Mouse (Mus musculus) gastrocnemius, adult 2 months (tissue): ENCODE measurements at regions not wholly inside any gene's neighbourhood (a gene's known extent, or its start where the extent isn't known, plus 50 kb on each side); places are given as distances from the start of the nearest gene placed in this dataset.
A peak's percentile ranks its signal among the peaks of the same experiment; 100 is the strongest.

ENCODE experiments used
- DNase-seq: peaks from one replicate; pipeline ENCODE4 v3.0.0; 2022
- H3K27ac ChIP-seq: fragments of 200-600 bp; 2 replicates; pipeline ENCODE4 v1.8.1; 2022; ENCODE audit warnings: mild to moderate bottlenecking
- H3K4me3 ChIP-seq: fragments of 200-600 bp; 2 replicates; pipeline ENCODE4 v1.8.1; 2022; ENCODE audit warnings: mild to moderate bottlenecking, moderate library complexity
- CTCF ChIP-seq: fragments of 200-600 bp; IDR thresholded peaks from 2 replicates; pipeline ENCODE4 v1.8.1; 2022; ENCODE audit warnings: antibody characterized with exemption, mild to moderate bottlenecking, moderate library complexity
- intact Hi-C: fragments of 180-260 bp; cut with DNase I; formaldehyde crosslinking; loops from one replicate; pipeline ENCODE4 v1.15.1; 2025

DNA sequence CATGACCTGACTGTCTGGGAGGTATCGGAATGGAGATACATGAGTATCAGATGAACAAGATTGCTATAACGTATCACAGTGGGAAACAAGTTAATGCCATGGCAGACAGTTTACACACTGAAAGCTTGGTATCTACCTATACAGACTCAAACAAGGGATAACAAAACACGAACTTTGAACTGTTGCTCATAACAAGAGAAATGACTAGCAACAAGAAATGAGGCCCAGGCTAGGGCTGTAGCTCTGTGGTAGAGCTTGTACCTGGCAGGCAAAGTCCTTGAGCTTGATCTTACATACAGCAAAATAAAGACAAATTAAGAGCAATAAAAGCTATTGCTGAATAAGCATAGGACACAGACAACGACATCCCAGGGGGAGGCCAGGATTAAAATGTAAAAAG, 172.4 kb upstream of the Pln start:
- no peak overlapping the region for H3K4me3 ChIP-seq
- DNase-seq: no peak
- intact Hi-C loops: no loop called here
- no peak for TF ChIP-seq CTCF
- H3K27ac ChIP-seq: no peak overlapping the region

DNA sequence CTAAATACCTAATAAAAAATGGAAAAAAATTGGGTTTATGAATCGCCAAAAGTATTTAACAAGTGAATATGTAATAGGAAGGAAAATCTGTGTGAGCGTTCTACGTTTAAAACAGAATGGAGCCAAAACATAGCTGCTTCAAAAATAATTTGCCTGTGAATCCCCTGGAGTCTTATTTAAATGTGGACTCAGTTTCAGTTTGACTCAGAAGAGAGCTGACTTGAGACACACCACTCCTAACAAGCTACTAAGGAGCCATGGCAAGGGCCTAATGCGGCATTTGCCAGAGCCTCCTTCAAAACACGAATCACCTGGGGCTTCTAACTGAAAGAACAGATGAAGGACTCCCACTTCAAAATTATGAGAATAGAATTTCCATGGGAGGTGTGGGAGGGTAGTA, 169.7 kb upstream of the Pln start:
- intact Hi-C loops: no loop called here
- H3K27ac ChIP-seq: no peak overlapping the region
- H3K4me3 ChIP-seq: no peak overlapping the region
- no peak for DNase-seq
- TF ChIP-seq CTCF: no peak

- no peak overlapping the region for H3K27ac ChIP-seq
- no peak for DNase-seq
- no peak for TF ChIP-seq CTCF
- H3K4me3 ChIP-seq: no peak overlapping the region
- intact Hi-C loops: no loop called here
Observed at GRCm38 (mm10) chr10:53174038-53174564, 163.4 kb upstream of the Pln start.

DNA sequence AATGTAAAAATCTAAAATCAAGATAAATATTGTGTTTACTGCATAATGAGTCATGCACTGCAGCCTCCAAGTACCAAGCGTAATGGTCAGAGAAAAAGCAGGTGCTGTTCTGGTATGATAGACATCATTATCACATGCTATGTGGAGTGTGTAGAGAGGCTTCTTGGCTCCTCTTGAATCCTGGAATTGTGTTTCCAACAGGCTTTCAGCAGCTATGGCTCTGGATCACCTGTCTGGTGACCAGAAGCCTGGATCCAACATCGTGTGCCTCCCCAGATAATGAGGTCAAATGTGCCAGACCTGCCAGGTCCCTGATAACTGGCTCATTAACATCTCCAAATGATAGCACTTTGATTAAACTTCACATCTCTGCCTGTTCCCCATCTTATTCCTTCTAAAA, 161.5 kb upstream of the Pln start:
- TF ChIP-seq CTCF: no peak
- no peak for DNase-seq
- intact Hi-C loops: no loop called here
- H3K27ac ChIP-seq: no peak overlapping the region; the same call in 1 of the 2 replicates
- no peak overlapping the region for H3K4me3 ChIP-seq

- H3K4me3 ChIP-seq: no peak overlapping the region
- intact Hi-C loops: no loop called here
- peak overlapping the region; percentile 77 for H3K27ac ChIP-seq
- no peak for DNase-seq
- no peak for TF ChIP-seq CTCF
Observed at GRCm38 (mm10) chr10:53178561-53178960, 158.9 kb upstream of the Pln start.

GRCm38 (mm10) chr10:53179109-53179508, 158.4 kb upstream of the Pln start:
- Histone ChIP-seq H3K27ac (peak overlapping the region; percentile 77), H3K4me3 (no peak overlapping the region)
- intact Hi-C loops: no loop called here
- peak; percentile 19 for DNase-seq
- TF ChIP-seq CTCF: no peak

DNA sequence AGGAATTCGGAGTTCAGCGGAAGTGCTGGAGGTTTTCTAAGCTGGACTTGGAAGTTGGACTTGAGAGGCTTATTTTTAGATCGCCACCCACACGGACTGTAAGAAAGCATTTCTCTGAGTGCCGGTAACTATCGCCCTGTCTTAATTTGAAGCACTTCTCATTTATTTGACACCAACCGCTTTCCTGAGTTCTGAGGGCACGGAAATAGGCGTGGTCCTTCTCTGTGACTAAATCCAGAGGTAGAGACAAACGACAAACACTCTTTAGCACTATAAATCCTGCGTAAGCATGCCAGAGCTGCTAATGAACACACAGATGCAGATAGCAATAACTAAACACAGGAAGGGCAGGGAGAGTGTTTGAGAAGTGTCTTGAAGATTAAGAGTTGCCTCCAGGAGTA, 156.7 kb upstream of the Pln start:
- Histone ChIP-seq H3K4me3 (peak overlapping the region; percentile 51), H3K27ac (peak overlapping the region; percentile 62)
- intact Hi-C loops: no loop called here
- peak; percentile 18 for DNase-seq
- no peak for TF ChIP-seq CTCF

DNA sequence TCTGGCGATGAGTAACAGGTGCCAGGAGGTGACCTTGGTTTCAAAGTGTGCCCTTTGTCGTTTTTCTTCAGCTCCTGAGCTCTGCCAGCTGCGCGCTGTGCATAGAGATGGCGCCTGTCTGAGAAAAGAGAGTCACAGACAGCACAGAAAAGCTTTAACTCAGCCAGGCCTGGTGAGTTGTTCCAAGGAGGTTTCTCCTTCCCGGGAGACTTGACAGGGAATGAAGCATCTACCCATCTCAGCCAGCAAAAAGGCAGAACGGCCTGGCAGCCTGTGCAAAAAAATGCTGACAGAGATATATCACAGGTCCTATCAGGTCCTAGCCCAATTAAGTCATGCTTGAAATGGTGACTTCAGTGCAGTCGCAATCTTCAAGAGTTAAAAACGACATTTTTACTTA, 156.1 kb upstream of the Pln start:
- DNase-seq: peak; percentile 14
- no peak for TF ChIP-seq CTCF
- H3K4me3 ChIP-seq: no peak overlapping the region
- intact Hi-C loops: no loop called here
- peak overlapping the region; percentile 62; the same call in 1 of the 2 replicates for H3K27ac ChIP-seq

DNA sequence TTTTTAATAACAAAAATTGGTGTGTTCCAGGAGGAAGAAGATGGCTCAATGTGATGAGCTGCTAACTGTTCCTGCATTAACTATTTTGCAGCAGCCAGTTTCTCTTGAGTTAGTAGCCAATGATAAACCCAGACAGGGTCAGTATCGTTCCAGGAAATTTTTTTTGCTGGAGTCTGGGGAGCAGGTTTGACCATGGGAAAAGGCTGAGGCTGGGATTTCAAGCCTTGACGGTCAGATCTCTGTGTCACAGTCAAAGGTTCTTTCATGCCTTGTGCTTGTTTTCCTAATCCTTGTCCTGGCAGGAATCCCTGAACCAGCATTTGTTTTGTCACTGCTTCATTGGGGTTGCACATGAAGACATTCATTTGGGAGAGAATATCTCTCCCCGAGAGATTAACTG, 129.0 kb upstream of the Pln start:
- intact Hi-C loops: no loop called here
- no peak overlapping the region for H3K27ac ChIP-seq
- no peak for DNase-seq
- H3K4me3 ChIP-seq: no peak overlapping the region
- TF ChIP-seq CTCF: no peak

DNA sequence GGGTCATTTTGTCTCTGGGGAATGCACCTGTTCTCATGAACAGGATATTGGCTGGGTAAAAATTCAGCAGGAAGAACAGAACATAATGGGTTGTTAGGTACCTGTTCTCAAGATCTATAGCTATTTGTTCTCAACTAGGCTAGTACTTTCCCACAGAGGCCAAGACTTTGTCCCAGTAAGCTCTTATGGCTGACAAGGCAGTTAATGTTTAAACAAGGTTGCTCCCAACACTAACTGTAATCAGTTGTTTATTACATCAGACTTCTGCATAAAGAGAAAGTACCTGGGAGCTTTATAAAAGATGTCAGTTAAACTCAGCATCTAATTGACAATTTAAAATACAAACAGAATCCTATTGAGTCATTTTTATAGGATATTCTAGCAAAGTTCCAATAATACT, 127.6 kb upstream of the Pln start:
- Histone ChIP-seq H3K27ac (no peak overlapping the region), H3K4me3 (no peak overlapping the region)
- no peak for TF ChIP-seq CTCF
- DNase-seq: no peak
- intact Hi-C loops: no loop called here
